Mouse (Mus musculus): ENCODE measurements around the gene Ercc5. TPM values are rescaled to one million over a fixed set of nuclear protein-coding genes. Genes with fewer than 3 reads are reported as not detected.

Ercc5 gene
- total and polyA plus RNA-seq, 2 experiments: 3.1 to 14.9 TPM

- no peak for DNase-seq (ENCODE audit: extremely low read depth, low read depth, low spot score)
- TF ChIP-seq POLR2A (IDR thresholded peaks at IDR 0.05; ENCODE audit: extremely low read depth, insufficient read depth, low read length) (no peak), CTCF (IDR thresholded peaks at IDR 0.05; ENCODE audit: low read depth, low read length) (no peak)
- H3K36me3 ChIP-seq (ENCODE audit: control insufficient read depth, insufficient read depth, low read length): peaks cover 2% of the 10 kb centered on the region; the same call in 1 of the 2 replicates
- no peak overlapping the region for H3K9ac ChIP-seq (ENCODE audit: low read depth, low read length)
- no peaks in the 10 kb centered on the region for H3K4me1 ChIP-seq (ENCODE audit: control insufficient read depth, insufficient read depth, low read length)
- no peaks in the 10 kb centered on the region for H3K27me3 ChIP-seq (ENCODE audit: control insufficient read depth, insufficient read depth, low read length)
- H3K4me3 ChIP-seq (ENCODE audit: insufficient read depth, low read depth, low read length): no peak overlapping the region
- no peak overlapping the region for H3K27ac ChIP-seq (replicated peaks; ENCODE audit: insufficient read depth, low read depth, low read length)
- H3K79me2 ChIP-seq (ENCODE audit: control insufficient read depth, insufficient read depth, low read length): no peaks in the 10 kb centered on the region
These were observed 38.9 kb downstream of the Ercc5 start for GRCm38 (mm10) chr1:44186396-44186795.

GRCm38 (mm10) chr1:44198273-44199171 is 51.0 kb downstream of the Ercc5 start:
- H3K36me3 ChIP-seq (ENCODE audit: control insufficient read depth, insufficient read depth, low read length): no peaks in the 10 kb centered on the region
- H3K27ac ChIP-seq (replicated peaks; ENCODE audit: insufficient read depth, low read depth, low read length): no peak overlapping the region
- H3K79me2 ChIP-seq (ENCODE audit: control insufficient read depth, insufficient read depth, low read length): no peaks in the 10 kb centered on the region
- peak overlapping the region; percentile 7 for H3K9ac ChIP-seq (ENCODE audit: low read depth, low read length)
- peak; percentile 88 for DNase-seq (ENCODE audit: extremely low read depth, low read depth, low spot score)
- no peak for TF ChIP-seq POLR2A (IDR thresholded peaks at IDR 0.05; ENCODE audit: extremely low read depth, insufficient read depth, low read length)
- TF ChIP-seq CTCF (IDR thresholded peaks at IDR 0.05; ENCODE audit: low read depth, low read length): no peak
- no peaks in the 10 kb centered on the region for H3K27me3 ChIP-seq (ENCODE audit: control insufficient read depth, insufficient read depth, low read length)
- no peaks in the 10 kb centered on the region; the same call in 1 of the 2 replicates for H3K4me1 ChIP-seq (ENCODE audit: control insufficient read depth, insufficient read depth, low read length)
- WGBS: 11% methylated on average over 47 of the region's 47 CpGs
- H3K4me3 ChIP-seq (ENCODE audit: insufficient read depth, low read depth, low read length): peak overlapping the region; percentile 66

- Histone ChIP-seq H3K4me3 (ENCODE audit: insufficient read depth, low read depth, low read length) (no peak overlapping the region), H3K27me3 (ENCODE audit: control insufficient read depth, insufficient read depth, low read length) (no peaks in the 10 kb centered on the region), H3K4me1 (ENCODE audit: control insufficient read depth, insufficient read depth, low read length) (peaks cover 3% of the 10 kb centered on the region; the same call in 1 of the 2 replicates), H3K9ac (ENCODE audit: low read depth, low read length) (no peak overlapping the region), H3K79me2 (ENCODE audit: control insufficient read depth, insufficient read depth, low read length) (no peaks in the 10 kb centered on the region), H3K27ac (replicated peaks; ENCODE audit: insufficient read depth, low read depth, low read length) (no peak overlapping the region), H3K36me3 (ENCODE audit: control insufficient read depth, insufficient read depth, low read length) (no peaks in the 10 kb centered on the region)
- no peak for TF ChIP-seq POLR2A (IDR thresholded peaks at IDR 0.05; ENCODE audit: extremely low read depth, insufficient read depth, low read length)
- no peak for TF ChIP-seq CTCF (IDR thresholded peaks at IDR 0.05; ENCODE audit: low read depth, low read length)
- WGBS: 92% methylated on average over 15 of the region's 15 CpGs
- DNase-seq (ENCODE audit: extremely low read depth, low read depth, low spot score): no peak
These were observed 55.3 kb downstream of the Ercc5 start for GRCm38 (mm10) chr1:44202876-44203275.

GRCm38 (mm10) chr1:44214443-44214842 is 66.9 kb downstream of the Ercc5 start:
- Histone ChIP-seq H3K36me3 (ENCODE audit: control insufficient read depth, insufficient read depth, low read length) (no peaks in the 10 kb centered on the region), H3K79me2 (ENCODE audit: control insufficient read depth, insufficient read depth, low read length) (no peaks in the 10 kb centered on the region), H3K9ac (ENCODE audit: low read depth, low read length) (no peak overlapping the region), H3K4me3 (ENCODE audit: insufficient read depth, low read depth, low read length) (no peak overlapping the region), H3K27ac (replicated peaks; ENCODE audit: insufficient read depth, low read depth, low read length) (no peak overlapping the region), H3K4me1 (ENCODE audit: control insufficient read depth, insufficient read depth, low read length) (no peaks in the 10 kb centered on the region), H3K27me3 (ENCODE audit: control insufficient read depth, insufficient read depth, low read length) (no peaks in the 10 kb centered on the region)
- 52% methylated on average over 2 of the region's 2 CpGs for WGBS
- TF ChIP-seq POLR2A (IDR thresholded peaks at IDR 0.05; ENCODE audit: extremely low read depth, insufficient read depth, low read length): no peak
- TF ChIP-seq CTCF (IDR thresholded peaks at IDR 0.05; ENCODE audit: low read depth, low read length): no peak
- DNase-seq (ENCODE audit: extremely low read depth, low read depth, low spot score): no peak

- no peak for TF ChIP-seq POLR2A (IDR thresholded peaks at IDR 0.05; ENCODE audit: extremely low read depth, insufficient read depth, low read length)
- TF ChIP-seq CTCF (IDR thresholded peaks at IDR 0.05; ENCODE audit: low read depth, low read length): no peak
- 81% methylated on average over 2 of the region's 2 CpGs for WGBS
- no peaks in the 10 kb centered on the region for H3K36me3 ChIP-seq (ENCODE audit: control insufficient read depth, insufficient read depth, low read length)
- no peak overlapping the region for H3K27ac ChIP-seq (replicated peaks; ENCODE audit: insufficient read depth, low read depth, low read length)
- H3K4me1 ChIP-seq (ENCODE audit: control insufficient read depth, insufficient read depth, low read length): no peaks in the 10 kb centered on the region
- no peak overlapping the region for H3K4me3 ChIP-seq (ENCODE audit: insufficient read depth, low read depth, low read length)
- no peak for DNase-seq (ENCODE audit: extremely low read depth, low read depth, low spot score)
- no peaks in the 10 kb centered on the region for H3K79me2 ChIP-seq (ENCODE audit: control insufficient read depth, insufficient read depth, low read length)
- no peak overlapping the region for H3K9ac ChIP-seq (ENCODE audit: low read depth, low read length)
- no peaks in the 10 kb centered on the region for H3K27me3 ChIP-seq (ENCODE audit: control insufficient read depth, insufficient read depth, low read length)
These were observed 69.0 kb downstream of the Ercc5 start for GRCm38 (mm10) chr1:44216352-44217116.
